Mouse (Mus musculus) right cerebral cortex, postnatal 4 days (tissue): ENCODE results near the gene Hcn4.

Experiments used
- DNase-seq: peaks from one replicate; pipeline ENCODE4 v3.0.0-alpha.2; 2022

Gene Hcn4

DNA sequence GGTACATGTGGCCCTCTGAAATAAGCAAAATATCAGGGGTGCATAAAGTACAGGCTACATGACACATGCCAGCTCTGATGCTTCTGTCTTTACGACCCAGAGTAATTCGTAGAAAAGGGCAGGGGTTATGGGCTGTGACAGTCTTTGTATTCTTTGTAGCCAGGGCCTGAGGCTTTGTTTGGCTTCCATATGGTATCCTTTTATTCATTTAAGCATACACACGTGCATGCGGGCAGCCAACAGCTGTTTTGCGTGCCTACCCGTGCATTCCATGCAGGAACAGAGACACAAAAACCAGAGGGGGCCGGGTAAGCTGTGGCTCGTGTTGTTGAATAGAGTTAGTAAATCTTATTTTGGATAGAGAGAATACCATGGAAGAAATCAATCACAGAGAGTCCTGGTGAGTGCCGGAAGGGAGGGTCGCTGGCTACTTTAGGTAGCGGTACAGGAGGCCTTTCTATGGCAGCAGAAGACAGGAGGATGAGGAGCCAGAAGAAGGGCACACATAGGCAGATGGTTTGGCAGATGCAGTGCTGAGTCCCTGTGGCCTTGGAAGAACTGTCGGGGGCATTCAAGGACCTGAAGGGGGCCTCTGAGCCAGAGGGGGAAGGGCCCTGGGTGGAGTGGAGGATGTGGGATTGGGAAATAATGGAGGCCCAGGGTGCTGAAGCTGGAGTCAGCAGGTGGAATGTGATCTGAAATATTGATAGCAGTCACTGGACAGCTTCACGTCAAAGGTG is 26.5 kb downstream of the Hcn4 start:
- DNase-seq: no peak

DNA sequence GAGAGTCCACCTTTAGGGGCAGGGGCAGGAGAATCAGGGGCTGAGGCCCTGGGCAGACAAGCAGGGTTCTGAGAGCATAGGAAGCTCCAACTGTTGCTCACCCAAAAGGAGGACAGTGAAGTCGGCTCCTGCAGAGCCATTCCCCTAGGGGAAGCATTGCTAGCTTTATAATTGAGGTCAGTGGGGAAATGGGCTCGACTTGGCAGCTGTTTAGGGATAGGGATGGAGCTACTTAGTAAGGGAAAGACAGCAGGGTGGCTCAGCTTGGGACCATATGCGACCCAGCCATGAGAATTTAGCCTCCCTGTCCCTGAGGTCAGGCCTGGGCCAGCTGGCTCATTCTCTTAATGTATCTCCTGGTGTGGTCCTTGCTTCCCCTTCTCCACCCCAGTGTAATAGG is 31.7 kb downstream of the Hcn4 start:
- DNase-seq: no peak

DNA sequence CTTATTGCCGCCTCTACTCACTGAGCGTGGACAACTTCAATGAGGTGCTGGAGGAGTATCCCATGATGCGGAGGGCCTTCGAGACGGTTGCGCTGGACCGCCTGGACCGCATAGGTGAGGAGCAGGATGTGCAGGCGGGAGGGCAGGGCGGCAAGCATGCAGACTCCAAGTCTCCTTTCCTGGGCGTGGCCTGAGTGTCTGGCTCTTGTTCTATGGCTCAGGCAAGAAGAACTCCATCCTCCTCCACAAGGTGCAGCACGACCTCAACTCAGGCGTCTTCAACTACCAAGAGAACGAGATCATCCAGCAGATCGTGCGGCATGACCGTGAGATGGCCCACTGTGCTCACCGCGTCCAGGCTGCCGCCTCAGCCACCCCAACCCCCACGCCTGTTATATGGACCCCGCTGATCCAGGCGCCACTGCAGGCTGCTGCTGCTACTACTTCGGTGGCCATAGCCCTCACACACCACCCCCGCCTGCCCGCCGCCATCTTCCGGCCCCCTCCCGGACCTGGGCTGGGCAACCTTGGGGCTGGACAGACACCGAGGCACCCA is 35.9 kb downstream of the Hcn4 start:
- no peak for DNase-seq

DNA sequence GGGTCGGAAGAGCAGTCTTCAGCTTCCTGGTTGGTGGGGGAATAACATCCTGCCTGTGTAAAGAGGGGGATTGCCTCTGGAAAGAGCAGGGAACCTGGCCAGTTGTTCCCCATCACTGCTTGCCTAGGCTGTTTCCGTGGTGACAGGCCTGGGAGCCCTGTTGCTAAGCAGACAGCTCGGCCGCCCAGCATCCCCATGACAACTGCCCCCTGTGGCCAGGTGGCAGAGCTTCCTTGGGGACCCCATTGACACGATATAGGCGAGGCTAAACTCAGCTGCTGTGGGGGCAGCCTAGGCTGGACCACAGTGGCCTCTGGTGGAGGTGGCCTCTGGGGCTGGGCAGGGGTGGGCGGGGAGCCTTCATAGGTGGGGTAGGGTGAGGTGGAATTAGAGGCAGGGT is 40.6 kb downstream of the Hcn4 start:
- peak; percentile 32 for DNase-seq

DNA sequence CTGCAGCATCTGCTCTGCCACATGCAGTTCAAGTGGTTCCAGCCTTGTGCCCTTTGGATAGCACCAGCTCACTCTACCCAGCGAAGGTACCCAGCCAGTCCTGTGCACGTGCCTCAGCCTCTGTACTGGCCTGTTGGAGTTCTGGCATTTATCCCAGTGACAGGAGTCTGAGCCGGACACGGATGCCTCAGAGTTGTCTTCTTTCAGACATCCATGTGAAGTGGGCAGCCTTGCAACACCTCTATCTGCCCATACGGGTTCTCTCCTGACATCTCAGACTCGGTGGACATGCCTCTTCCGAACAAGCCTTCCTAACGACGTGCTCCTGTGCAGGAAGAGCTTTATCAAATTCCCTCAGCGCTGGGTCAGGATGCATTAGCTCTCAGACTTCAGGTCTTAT is 47.9 kb downstream of the Hcn4 start:
- DNase-seq: no peak

DNA sequence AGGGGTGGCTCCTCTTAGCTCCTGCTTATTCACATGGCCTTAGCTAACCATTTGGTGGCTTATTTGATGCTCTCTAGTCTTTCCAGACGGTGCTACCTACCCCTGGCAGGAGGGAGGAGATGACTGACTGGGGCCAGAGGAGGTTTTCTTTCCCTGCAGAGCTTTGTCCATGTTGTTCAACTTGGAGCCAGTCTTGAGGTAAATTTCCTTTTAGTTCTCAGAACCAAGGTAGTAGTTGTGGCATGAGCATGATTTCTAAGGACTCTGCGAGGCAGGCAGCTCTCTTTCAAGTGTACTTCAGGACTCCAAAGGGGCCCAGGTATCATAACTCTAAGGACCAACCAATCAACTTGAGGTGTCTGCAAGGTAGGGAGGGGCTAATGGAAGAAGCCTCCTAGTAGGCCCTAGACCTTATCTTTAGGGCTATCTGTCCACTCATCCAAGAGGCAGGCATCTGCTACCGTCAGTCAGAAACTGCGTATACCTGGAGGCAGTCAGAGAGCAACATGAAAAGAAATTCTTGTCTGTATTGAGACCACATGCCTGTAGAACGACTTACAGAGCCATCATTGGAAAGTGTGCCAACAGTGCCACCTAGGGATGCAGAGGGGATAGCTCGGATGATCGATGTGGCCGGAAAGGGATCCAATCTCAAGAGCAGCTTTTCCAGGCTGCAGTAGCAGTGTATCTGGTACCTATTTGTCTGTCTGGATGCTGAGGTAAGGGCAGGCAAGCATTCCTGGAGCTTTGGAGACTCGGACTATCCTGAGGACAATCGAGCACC is 50.5 kb downstream of the Hcn4 start:
- peak; percentile 67 for DNase-seq

DNA sequence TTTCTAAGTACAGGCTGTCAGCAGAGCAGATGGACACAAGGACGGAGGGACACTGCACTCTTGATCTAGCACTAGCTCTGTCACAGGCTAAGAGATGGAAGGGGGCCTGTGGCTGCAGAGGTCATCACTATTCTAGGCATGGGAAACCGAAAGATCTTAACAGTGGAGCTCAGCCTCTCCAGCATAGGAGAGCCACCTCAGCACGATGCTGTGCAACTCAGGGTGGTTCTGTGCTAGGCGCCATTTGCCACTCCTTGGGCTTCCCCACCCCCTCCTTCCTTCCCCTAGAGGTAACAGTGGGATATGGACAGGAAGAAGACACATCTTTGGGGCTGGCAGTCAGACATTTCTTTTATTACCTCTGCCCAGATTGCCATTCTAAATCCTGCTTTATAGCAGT is 51.1 kb downstream of the Hcn4 start:
- DNase-seq: no peak

DNA sequence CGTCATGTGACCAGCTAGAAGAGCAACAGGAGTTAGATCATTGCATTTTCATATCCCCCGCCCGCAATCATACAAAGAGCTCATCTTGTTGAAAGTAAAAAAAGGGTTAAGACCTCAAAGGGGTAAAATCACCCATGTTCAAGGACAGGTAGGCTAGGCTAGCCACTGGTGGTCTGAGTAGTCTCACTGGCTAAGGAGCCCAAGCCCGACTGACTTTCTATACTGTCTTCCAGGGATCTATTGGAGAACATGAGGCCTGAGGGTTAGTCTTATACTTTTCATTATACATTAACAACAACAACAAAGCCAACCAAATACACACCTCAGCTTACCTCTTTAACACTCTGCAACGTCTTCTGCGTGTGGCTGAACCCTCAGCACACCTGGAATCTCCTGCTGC is 52.2 kb downstream of the Hcn4 start:
- no peak for DNase-seq

DNA sequence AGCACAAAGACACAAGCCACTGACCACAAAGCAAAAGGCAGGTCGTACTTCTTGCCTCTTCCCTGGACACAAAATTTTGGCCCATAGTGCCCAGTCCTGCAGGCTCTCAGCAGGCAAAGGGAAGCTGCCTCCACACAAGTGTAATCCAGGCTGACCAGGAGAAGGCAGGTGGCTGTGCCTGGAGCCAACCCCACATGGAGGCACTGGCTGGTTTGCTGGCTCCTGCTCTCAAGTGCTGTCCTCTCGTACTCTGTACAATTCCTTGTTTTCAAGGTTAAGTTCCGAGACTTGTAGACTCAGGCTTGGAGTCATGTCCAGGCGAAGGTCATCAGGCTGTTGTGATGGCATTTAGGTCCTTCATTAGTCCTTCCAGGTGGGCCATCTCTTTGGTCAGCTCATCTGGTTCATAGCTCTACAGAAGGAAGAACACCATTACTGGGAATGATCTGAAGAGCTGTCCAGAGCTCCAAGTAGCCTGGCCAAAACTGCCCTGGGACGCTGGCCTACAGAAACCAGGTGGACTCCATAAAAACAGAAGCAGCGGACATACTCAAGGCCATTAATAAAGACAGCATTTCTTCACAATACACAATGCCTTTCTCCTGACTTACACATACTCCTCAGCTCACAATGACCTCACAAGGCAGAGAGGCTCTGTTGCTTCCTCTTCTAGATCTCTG is 53.9 kb downstream of the Hcn4 start:
- no peak for DNase-seq

DNA sequence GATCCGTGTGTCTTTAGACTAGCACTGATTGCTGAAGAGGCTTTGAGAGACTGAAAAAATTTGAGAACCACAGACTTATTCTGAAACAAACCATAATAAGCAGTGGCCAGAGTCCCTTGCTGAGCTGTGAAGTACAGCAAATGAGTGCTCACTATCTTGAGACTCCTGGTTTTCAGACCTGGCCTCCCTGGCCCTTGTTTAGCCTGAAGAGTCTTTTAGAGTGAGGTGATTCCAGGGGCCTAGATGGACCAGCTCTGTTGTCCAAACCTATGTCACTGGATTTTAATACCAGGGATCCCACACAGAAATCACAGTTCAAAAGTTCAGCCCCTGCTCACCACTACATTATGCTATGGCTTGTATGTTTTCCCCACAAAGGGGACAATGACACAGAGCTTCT is 56.6 kb downstream of the Hcn4 start:
- no peak for DNase-seq

DNA sequence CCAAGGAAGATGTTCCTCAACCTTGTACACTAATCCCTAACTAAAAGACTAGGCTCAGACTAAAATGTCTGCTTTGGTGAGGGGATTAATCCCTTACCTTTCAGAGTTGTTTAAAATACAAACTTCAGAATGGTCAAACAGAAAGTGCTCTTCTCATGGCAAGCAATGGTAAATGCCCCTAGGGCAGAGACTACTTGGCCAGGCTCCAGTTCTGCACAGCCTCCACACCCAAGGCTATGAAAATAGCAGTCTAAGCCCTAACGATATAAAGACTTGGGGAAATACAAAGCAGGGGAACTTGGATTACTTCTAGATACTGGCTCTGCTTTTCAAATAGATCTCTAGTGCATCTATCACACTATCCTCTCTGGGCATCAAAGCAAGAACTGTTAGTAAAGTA is 59.5 kb downstream of the Hcn4 start:
- DNase-seq: no peak

DNA sequence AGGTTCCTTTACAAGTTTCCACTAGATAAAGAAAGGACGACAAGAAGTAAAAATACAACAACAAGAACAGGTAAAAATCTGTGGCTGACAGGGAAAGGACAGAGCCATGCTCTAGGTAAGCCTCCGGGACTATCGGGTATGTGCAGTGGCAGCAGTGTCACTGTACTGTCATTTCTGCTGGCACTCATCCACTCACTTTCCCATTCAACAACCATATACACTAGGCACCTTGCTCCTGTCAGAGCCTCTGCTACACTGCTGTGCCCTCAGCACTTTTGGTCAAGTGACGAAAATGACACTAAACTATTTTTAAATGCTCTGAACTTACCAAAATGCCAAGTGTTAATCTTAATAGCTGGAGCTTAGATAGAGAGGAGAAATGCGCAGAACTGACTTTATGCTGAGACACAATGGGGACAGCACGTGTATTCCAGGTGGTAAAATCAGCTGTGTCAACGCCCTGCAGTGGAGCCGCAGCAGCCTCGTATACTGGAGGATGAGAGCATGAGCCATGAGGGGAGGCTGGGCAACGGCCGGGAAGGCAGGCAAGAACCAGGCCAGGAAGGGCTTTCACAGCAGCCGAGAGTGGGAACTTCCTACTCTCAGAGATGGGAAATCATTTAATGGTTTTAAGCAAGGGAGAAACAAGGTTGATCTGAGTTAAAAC is 66.7 kb downstream of the Hcn4 start:
- DNase-seq: no peak

DNA sequence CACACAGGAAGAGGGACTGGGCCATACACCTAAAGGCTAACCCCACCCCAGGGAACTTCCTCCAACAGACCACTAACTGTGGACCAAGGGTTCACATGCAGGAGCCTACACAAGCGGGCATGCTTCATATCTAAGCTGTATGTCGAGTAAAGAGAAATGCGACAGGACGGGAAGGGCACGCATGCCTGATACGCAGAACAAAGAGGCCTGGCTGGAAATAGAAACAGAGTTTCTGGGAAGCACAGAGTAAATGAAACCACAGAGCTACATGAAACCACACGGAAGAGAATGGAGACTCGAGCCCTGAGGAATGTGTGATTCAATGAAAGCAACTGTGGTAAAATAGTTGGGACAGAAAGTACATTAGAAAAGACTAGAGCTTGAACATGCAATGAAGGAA is 67.7 kb downstream of the Hcn4 start:
- no peak for DNase-seq

DNA sequence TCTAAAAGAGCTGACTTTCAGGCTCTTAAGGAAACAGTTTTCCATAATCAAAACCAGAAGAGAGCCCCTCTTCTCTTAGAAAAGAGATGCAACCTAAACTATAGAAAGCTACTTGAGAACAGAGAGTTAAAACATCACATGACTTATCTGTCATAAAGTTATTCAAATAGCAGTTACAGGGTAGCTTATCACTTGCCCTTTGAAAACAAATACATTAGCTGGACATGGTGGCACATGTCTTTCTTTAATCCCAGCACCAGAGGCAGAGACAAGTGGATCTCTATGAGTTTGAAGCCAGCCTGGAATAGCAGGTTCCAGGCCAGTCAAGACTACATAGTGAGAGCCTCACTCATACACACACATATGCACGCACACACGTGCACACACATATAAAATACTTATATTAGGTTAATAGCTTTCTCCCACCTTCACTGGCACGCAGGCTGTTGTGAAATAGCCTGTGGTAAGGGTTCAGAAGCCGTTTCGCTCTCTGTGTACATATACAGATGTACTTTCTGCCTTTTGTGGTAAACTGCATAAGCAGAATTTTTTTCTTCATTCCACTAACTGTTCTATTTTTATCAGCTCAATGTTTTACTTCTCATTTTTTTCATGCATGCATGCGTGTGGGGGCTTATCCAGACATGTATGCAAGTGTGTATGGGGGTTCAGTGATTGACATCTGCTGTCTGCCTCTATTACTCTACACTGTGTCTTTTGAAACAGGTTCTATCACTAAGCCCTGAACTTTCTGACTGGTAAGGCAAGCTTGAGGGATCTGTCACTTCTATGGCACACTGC is 68.8 kb downstream of the Hcn4 start:
- no peak for DNase-seq

DNA sequence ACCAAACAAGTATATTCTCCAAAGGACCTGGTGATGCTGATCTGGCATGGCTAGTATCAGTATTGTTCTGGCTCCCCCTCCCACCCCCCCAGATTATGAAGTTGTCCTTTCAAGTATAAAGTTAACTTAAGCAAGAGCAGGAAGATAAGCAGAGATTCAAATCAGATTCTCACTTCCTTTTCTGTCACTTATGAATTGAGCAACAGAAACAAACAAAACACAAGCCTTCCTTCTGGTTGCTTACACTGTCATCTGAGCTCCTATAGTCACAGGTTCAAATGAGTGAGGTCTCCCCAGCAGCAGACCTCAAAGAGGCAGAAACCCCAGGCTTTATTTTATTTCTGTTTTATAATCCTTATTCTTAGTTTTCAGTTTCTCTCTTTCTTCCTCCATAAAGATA is 76.4 kb downstream of the Hcn4 start:
- no peak for DNase-seq

DNA sequence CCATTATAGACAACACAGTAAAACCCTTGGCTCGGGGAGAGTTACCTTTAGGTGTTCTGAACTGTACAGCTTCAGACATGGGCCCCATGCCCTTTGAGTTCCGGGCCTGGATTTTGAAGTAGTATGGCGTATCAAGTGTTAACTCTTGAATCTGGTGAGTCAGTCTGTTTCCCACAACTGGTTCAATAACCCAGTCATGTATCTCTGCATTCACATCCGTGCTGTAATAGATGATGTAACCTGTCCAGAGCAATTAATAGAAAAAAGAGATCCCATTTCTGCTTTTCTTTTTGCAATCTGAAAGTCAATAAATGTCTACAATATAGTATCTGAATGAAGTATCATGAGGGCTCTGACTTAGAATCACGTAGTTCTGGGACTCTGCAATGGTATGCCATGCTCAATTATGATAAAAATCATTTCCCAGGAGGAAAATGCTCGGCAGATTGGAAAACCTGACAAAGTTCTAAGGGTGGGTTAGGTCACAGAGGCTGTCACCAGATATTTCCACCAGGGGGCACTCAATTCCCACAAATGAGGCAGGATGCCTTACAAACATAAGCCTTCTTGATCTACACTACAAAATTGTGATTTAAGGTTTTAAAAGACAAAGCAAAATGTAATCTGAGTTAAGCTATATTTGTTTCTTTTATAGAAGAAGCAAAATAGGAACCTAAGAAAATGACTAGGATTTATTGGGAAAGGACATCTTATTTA is 79.8 kb downstream of the Hcn4 start:
- DNase-seq: peak; percentile 51
